In genomic region chr4:98550116-98550515, GRCm38 (mm10) we compare ENCODE assay signal across 14 mouse cellular contexts.
"Had no signal": no experiment of that assay in that cellular context is flagged by ENCODE, and none has a peak within 500 bp of the region (broad histone marks: within the 10 kb centered on the region; RNA-seq: fewer than 3 reads in every experiment).

No protein-coding gene starts in this region.

- ATAC-seq: midbrain, embryonic 16.5 days had no signal

- DNase-seq: lung, adult 18-20 months; lung, embryonic 14.5 days; lung, postnatal 10 days; lung, postnatal 4 days; midbrain, embryonic 14.5 days; retina, postnatal 1 day; right cerebral cortex, adult 18-20 months; right cerebral cortex, postnatal 25 days; right cerebral cortex, postnatal 4 days; spleen, adult 18-20 months; thymus, adult 18-20 months; thymus, postnatal 14 days; thymus, postnatal 36 days had no signal
